Mouse (Mus musculus) kidney, adult 18-20 months (tissue): ENCODE results near the gene Gm9044.
"Not testable (repeated sequence)": the region's sequence is repeated elsewhere in the genome, so short reads cannot be mapped to it uniquely, and the experiment has no call there.

ENCODE experiments used
- DNase-seq: peaks from one replicate; pipeline ENCODE4 v3.0.0; 2021

Gene Gm9044

DNA sequence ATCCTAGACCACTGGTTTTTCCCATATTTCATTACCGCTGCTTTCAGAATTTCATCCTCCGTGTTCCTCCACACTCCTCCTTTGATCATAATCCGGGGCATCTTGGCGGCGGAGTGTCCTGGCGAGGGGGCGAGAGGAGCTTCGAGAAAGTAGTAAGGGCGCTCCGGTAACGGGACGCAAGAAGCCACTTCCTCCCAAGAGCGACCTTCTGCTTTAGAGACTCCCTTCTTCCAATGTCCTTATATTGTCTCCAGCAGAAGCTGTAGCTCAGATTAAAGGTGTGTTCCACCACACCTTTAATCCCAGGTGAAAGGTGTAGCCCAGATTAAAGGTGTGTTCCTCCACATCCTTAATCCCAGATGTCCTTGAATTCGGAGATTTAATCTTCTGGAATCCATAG, at the start of gene Gm9044:
Gm9044 (minus strand) TSS at position 101 of the 400 bp plus-strand sequence.
- DNase-seq: not testable (repeated sequence)

DNA sequence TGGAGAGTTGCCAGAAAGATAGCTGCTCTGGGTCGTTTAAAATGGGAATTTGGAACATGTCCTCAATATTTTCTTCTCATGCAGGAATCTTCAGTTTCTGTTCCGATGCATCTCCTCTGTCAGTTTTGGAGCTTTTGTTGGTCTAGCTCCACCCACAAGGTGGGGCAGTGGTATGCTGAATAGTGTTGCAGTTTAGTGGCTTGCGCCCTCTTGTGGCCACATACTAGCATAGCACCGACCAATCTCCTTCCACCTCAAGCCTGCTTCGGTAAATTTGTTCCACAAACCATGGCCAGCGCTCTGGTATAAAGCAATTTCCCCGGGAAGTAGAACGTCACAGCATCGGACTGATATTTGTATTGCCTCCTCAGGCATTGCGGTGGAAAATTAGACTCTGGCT, 38.2 kb upstream of the Gm9044 start:
- DNase-seq: peak; percentile 64

DNA sequence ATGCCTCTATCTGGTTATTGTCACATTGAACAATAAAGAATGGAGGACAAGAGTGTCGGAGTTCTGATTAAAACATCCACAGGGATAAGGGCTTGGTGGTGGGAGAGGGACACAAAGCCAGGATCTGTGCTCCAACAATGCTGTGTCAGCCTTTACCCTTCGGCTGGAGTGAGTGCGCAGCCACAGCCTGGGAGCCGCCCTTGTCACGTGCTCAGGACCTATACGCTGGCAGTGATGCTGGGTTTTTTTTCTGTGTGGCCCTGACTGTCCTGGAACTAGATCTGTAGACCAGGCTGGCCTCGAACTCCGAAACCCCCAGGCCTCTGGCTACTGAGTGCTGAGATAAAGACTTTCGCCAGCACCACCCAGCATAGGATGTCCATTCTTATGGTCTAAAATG, 37.3 kb upstream of the Gm9044 start:
- no peak for DNase-seq

DNA sequence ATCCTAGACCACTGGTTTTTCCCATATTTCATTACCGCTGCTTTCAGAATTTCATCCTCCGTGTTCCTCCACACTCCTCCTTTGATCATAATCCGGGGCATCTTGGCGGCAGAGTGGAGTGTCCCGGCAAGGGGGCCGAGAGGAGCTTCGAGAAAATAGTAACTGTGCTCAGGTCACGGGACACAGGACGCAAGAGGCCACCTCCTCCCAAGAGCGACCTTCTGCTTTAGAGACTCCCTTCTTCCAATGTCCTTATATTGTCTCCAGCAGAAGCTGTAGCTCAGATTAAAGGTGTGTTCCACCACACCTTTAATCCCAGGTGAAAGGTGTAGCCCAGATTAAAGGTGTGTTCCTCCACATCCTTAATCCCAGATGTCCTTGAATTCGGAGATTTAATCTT, 21.8 kb upstream of the Gm9044 start, which contains the start of gene Gm9049:
Gm9049 (minus strand) TSS at position 101 of the 400 bp plus-strand sequence.
- not testable (repeated sequence) for DNase-seq

DNA sequence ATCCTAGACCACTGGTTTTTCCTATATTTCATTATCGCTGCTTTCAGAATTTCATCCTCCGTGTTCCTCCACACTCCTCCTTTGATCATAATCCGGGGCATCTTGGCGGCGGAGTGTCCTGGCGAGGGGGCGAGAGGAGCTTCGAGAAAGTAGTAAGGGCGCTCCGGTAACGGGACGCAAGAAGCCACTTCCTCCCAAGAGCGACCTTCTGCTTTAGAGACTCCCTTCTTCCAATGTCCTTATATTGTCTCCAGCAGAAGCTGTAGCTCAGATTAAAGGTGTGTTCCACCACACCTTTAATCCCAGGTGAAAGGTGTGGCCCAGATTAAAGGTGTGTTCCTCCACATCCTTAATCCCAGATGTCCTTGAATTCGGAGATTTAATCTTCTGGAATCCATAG, 16.4 kb upstream of the Gm9044 start, which contains the start of gene Gm9048:
Gm9048 (minus strand) TSS at position 101 of the 400 bp plus-strand sequence.
- DNase-seq: not testable (repeated sequence)

DNA sequence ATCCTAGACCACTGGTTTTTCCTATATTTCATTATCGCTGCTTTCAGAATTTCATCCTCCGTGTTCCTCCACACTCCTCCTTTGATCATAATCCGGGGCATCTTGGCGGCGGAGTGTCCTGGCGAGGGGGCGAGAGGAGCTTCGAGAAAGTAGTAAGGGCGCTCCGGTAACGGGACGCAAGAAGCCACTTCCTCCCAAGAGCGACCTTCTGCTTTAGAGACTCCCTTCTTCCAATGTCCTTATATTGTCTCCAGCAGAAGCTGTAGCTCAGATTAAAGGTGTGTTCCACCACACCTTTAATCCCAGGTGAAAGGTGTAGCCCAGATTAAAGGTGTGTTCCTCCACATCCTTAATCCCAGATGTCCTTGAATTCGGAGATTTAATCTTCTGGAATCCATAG, 10.9 kb upstream of the Gm9044 start, which contains the start of gene Gm9046:
Gm9046 (minus strand) TSS at position 101 of the 400 bp plus-strand sequence.
- DNase-seq: not testable (repeated sequence)

DNA sequence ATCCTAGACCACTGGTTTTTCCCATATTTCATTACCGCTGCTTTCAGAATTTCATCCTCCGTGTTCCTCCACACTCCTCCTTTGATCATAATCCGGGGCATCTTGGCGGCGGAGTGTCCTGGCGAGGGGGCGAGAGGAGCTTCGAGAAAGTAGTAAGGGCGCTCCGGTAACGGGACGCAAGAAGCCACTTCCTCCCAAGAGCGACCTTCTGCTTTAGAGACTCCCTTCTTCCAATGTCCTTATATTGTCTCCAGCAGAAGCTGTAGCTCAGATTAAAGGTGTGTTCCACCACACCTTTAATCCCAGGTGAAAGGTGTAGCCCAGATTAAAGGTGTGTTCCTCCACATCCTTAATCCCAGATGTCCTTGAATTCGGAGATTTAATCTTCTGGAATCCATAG, 5.5 kb upstream of the Gm9044 start, which contains the start of gene Gm9045:
Gm9045 (minus strand) TSS at position 101 of the 400 bp plus-strand sequence.
- DNase-seq: not testable (repeated sequence)

DNA sequence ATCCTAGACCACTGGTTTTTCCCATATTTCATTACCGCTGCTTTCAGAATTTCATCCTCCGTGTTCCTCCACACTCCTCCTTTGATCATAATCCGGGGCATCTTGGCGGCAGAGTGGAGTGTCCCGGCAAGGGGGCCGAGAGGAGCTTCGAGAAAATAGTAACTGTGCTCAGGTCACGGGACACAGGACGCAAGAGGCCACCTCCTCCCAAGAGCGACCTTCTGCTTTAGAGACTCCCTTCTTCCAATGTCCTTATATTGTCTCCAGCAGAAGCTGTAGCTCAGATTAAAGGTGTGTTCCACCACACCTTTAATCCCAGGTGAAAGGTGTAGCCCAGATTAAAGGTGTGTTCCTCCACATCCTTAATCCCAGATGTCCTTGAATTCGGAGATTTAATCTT, 5.3 kb downstream of the Gm9044 start, which contains the start of gene Gm9040:
Gm9040 (minus strand) TSS at position 101 of the 400 bp plus-strand sequence.
- DNase-seq: not testable (repeated sequence)

DNA sequence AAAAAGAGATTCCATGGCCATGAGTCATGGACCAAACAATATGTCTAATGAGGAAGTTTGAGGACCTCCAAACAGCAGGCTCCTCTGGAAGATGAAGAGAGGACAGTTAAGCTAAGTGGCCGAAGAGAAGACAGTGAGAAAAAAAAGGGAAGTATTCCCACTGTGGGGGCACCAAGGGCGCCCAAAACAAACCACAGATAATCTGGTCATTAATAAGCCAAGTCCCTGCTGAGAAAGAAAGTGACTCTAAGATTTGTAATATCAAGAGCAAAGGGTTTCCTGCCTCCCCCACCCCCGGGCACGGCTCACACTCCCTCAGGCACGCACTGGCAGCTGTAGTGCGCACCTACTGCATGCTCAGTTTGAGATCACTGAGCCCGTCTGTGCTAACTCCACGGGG, 13.2 kb downstream of the Gm9044 start:
- DNase-seq: no peak

DNA sequence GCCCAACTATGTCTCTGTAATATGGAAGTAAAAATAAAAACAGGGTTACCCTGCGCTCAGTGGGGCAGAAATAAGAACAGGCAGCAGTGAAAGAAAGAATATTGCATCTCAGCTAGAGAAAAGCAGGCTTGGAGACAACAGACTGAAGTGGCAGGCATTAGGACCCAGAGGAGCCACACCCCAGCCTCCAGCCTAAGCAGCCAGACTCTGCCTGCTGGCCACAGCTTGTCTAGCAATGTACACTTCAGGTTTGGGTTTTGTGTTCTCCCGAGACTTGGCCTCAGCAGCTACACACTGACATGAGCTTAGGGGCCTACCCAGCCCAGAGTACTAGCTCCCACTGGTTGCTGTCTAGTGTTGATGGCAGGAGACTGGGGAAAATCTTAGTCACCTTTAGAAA, 30.1 kb downstream of the Gm9044 start:
- DNase-seq: not testable (repeated sequence)

DNA sequence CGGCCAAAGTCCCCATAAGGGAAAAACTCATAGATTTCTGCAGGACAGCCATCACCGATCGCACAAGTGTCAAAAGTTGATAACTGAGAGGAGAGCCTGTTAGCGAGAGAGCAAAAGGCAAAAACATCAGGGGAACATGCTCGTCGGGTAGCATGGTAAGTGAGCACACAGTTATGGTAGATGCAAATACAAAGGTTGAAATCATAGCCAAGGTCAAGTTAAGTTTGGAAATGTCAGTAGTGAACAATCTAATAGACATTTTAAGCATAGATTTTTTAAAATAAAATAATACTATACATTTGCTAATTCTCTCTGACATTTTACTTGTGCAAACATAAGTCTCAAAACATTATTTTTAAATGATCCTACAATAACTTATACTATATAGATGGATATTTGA, 37.3 kb downstream of the Gm9044 start, which contains the start of gene Iltifb:
Iltifb (minus strand) TSS at position 101 of the 400 bp plus-strand sequence.
- no peak for DNase-seq

DNA sequence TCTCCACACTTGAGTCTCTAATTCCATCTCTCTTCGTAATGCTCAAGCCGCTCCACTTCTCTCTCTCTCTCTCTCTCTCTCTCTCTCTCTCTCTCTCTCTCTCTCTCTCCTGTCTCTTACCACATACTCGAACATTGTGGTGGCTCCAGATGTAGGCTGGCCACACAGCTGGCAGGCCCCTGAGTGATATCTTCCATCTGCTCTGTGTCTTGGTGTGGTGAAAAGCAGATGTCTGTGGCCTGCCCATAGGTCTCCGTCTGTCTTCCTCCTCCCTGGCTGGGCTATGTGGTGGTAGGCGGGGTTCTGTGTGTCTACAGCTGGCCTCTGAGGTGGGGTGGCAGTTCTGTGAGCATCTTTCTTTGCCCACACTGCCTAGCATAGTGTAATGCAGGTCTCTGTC, 49.2 kb downstream of the Gm9044 start:
- DNase-seq: not testable (repeated sequence)

DNA sequence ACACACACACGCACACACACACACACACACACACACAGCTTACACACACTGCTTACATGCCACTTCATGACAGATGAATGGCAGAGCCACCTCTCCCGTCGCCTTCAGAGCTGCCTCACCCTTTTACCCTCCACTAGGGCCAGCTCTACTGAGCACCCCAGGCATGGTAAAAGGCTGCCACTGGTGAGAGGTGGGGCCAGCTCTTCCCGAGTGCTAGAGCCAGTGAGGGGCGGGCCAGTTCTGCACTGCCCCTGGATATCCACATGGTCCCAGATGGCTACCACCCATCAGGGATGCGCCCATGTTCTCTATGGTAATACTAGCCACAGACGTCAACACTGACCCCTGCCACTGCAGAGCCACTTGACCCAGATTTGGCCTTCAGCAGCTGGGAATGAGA, 49.6 kb downstream of the Gm9044 start:
- not testable (repeated sequence) for DNase-seq
